Mouse (Mus musculus) kidney, adult 8-10 months (tissue): Measurements from ENCODE around the gene Slc25a23.
"Not testable (repeated sequence)": the region's sequence is repeated elsewhere in the genome, so short reads cannot be mapped to it uniquely, and the experiment has no call there.

Experiments used
- DNase-seq, 2 experiments: peaks; one replicate each; pipeline ENCODE4 v3.0.0; 2022

Slc25a23 gene

GRCm38 (mm10) chr17:57070699-57071098 lies 11.0 kb upstream of the Slc25a23 start:
- peak; percentile 35 to 39 for DNase-seq

- no peak for DNase-seq
Measured at GRCm38 (mm10) chr17:57070272-57070671, 10.6 kb upstream of the Slc25a23 start.

GRCm38 (mm10) chr17:57066908-57067307 lies 7.2 kb upstream of the Slc25a23 start:
- no peak for DNase-seq

GRCm38 (mm10) chr17:57063031-57063430 lies 3.4 kb upstream of the Slc25a23 start:
- DNase-seq, result peak; percentile 31 to 43

GRCm38 (mm10) chr17:57062548-57062947 lies 2.9 kb upstream of the Slc25a23 start:
- DNase-seq, result peak in 1 of 2 experiments; percentile 45

GRCm38 (mm10) chr17:57062011-57062521 lies 2.4 kb upstream of the Slc25a23 start:
- peak; percentile 88 to 89 for DNase-seq

- peak; percentile 23 to 30 for DNase-seq
Measured at GRCm38 (mm10) chr17:57061069-57061468, 1.4 kb upstream of the Slc25a23 start.

GRCm38 (mm10) chr17:57060231-57060801 lies 653 bp upstream of the Slc25a23 start:
- DNase-seq, result peak; percentile 97 to 98

- peak; percentile 41 to 43 for DNase-seq
Measured at GRCm38 (mm10) chr17:57058891-57059485, 675 bp downstream of the Slc25a23 start, which contains the start of gene Crb3. TSS of gene Crb3 (plus strand) at chr17:57059105.

- no peak for DNase-seq
Measured at GRCm38 (mm10) chr17:57056246-57056645, 3.4 kb downstream of the Slc25a23 start.

GRCm38 (mm10) chr17:57051679-57052078 lies 8.0 kb downstream of the Slc25a23 start:
- DNase-seq, result not testable (repeated sequence)

- DNase-seq, result no peak
Measured at GRCm38 (mm10) chr17:57048816-57049215, 10.8 kb downstream of the Slc25a23 start.

- no peak for DNase-seq
Measured at GRCm38 (mm10) chr17:57047406-57047805, 12.3 kb downstream of the Slc25a23 start.

GRCm38 (mm10) chr17:57041554-57041953 lies 18.1 kb downstream of the Slc25a23 start, which contains the start of gene Slc25a41:
TSS of gene Slc25a41 (minus strand) at chr17:57041654.
- DNase-seq, result no peak

- DNase-seq, result no peak
Measured at GRCm38 (mm10) chr17:57038978-57039377, 20.7 kb downstream of the Slc25a23 start.

- no peak for DNase-seq
Measured at GRCm38 (mm10) chr17:57032854-57033253, 26.8 kb downstream of the Slc25a23 start.

- peak; percentile 100 for DNase-seq
Measured at GRCm38 (mm10) chr17:57031661-57032420, 27.8 kb downstream of the Slc25a23 start.

GRCm38 (mm10) chr17:57030931-57031660 lies 28.6 kb downstream of the Slc25a23 start, which contains the start of gene Khsrp:
TSS of gene Khsrp (minus strand) at chr17:57031522.
- peak in 1 of 2 experiments; percentile 23 for DNase-seq

GRCm38 (mm10) chr17:57029691-57030090 lies 30.0 kb downstream of the Slc25a23 start:
- peak in 1 of 2 experiments; percentile 26 for DNase-seq

GRCm38 (mm10) chr17:57027471-57027870 lies 32.2 kb downstream of the Slc25a23 start:
- DNase-seq, result no peak

GRCm38 (mm10) chr17:57020960-57021359 lies 38.7 kb downstream of the Slc25a23 start:
- DNase-seq, result no peak

- DNase-seq, result no peak
Measured at GRCm38 (mm10) chr17:57019693-57020092, 40.0 kb downstream of the Slc25a23 start.
